Mouse (Mus musculus) gastrocnemius, postnatal 10 days (tissue): ENCODE measurements around the gene Rasgef1a. TPM values are rescaled to one million over a fixed set of nuclear protein-coding genes. Genes with fewer than 3 reads are reported as not detected.

Experiments
- DNase-seq: peaks from one replicate; pipeline ENCODE4 v3.0.0; 2021; ENCODE audit warnings: mixed read lengths
- total RNA-seq, 2 experiments: library from RNA; stranded (reverse); gene quantifications; 2 replicates each; pipeline ENCODE4 v1.2.3; 2021

Rasgef1a gene
- total RNA-seq, 2 experiments from 2014 or later, result 0.47 to 0.80 TPM

- DNase-seq, result no peak
Observed at GRCm38 (mm10) chr6:118027036-118027435, 15.8 kb downstream of the Rasgef1a start.

GRCm38 (mm10) chr6:118031467-118031866 is 20.2 kb downstream of the Rasgef1a start:
- no peak for DNase-seq

- no peak for DNase-seq
Observed at GRCm38 (mm10) chr6:118035639-118036038, 24.4 kb downstream of the Rasgef1a start.

- no peak for DNase-seq
Observed at GRCm38 (mm10) chr6:118036118-118036805, 25.0 kb downstream of the Rasgef1a start.

- DNase-seq, result no peak
Observed at GRCm38 (mm10) chr6:118036866-118037265, 25.6 kb downstream of the Rasgef1a start.

GRCm38 (mm10) chr6:118045180-118045579 is 33.9 kb downstream of the Rasgef1a start:
- no peak for DNase-seq

GRCm38 (mm10) chr6:118045892-118046291 is 34.7 kb downstream of the Rasgef1a start:
- DNase-seq, result no peak

GRCm38 (mm10) chr6:118046511-118046910 is 35.3 kb downstream of the Rasgef1a start:
- DNase-seq, result no peak

- DNase-seq, result no peak
Observed at GRCm38 (mm10) chr6:118046924-118047323, 35.7 kb downstream of the Rasgef1a start.

GRCm38 (mm10) chr6:118047811-118048505 is 36.7 kb downstream of the Rasgef1a start:
- DNase-seq, result no peak

- DNase-seq, result no peak
Observed at GRCm38 (mm10) chr6:118049776-118050175, 38.5 kb downstream of the Rasgef1a start.

- no peak for DNase-seq
Observed at GRCm38 (mm10) chr6:118051474-118051873, 40.2 kb downstream of the Rasgef1a start.

GRCm38 (mm10) chr6:118055209-118055608 is 44.0 kb downstream of the Rasgef1a start:
- DNase-seq, result no peak

- DNase-seq, result no peak
Observed at GRCm38 (mm10) chr6:118061266-118061665, 50.0 kb downstream of the Rasgef1a start.

- no peak for DNase-seq
Observed at GRCm38 (mm10) chr6:118063266-118063665, 52.0 kb downstream of the Rasgef1a start.

GRCm38 (mm10) chr6:118064968-118065530 is 53.8 kb downstream of the Rasgef1a start:
- peak; percentile 62 for DNase-seq

- no peak for DNase-seq
Observed at GRCm38 (mm10) chr6:118065837-118066198, 54.6 kb downstream of the Rasgef1a start.

GRCm38 (mm10) chr6:118066199-118067081 is 55.2 kb downstream of the Rasgef1a start:
- peak; percentile 36 for DNase-seq

GRCm38 (mm10) chr6:118067720-118068119 is 56.5 kb downstream of the Rasgef1a start:
- no peak for DNase-seq

- no peak for DNase-seq
Observed at GRCm38 (mm10) chr6:118070321-118071012, 59.2 kb downstream of the Rasgef1a start.

- no peak for DNase-seq
Observed at GRCm38 (mm10) chr6:118071013-118071350, 59.7 kb downstream of the Rasgef1a start.

- no peak for DNase-seq
Observed at GRCm38 (mm10) chr6:118071416-118071815, 60.2 kb downstream of the Rasgef1a start.
